Mouse (Mus musculus): ENCODE data around the gene Adm2.

- TF ChIP-seq CTCF (IDR thresholded peaks at IDR 0.05; ENCODE audit: low read depth, low read length) (no peak), GATA1 (IDR thresholded peaks at IDR 0.05; ENCODE audit: borderline replicate concordance, low read length) (no peak), TAL1 (conservative IDR thresholded peaks at IDR 0.05; ENCODE audit: low read depth, low read length) (no peak), GATA2 (IDR thresholded peaks at IDR 0.05; ENCODE audit: borderline replicate concordance, low read depth, low read length) (no peak)
Observed at GRCm38 (mm10) chr15:89297695-89298094, 24.8 kb upstream of the Adm2 start.
